Mouse (Mus musculus): ENCODE results near the gene Rpl10-ps3. TPM values are rescaled to one million over a fixed set of nuclear protein-coding genes. Genes with fewer than 3 reads are reported as not detected.
A peak's percentile ranks its signal among the peaks of the same experiment; 100 is the strongest.

Rpl10-ps3 gene
- total and polyA plus RNA-seq, 2 experiments = 37.6 to 91.5 TPM

- H3K4me3 ChIP-seq (ENCODE audit: insufficient read depth, low read depth, low read length) = no peak overlapping the region
- H3K27me3 ChIP-seq (ENCODE audit: control insufficient read depth, insufficient read depth, low read length) = no peaks in the 10 kb centered on the region
- H3K9ac ChIP-seq (ENCODE audit: low read depth, low read length) = no peak overlapping the region
- no peaks in the 10 kb centered on the region for H3K4me1 ChIP-seq (ENCODE audit: control insufficient read depth, insufficient read depth, low read length)
- no peak overlapping the region for H3K27ac ChIP-seq (replicated peaks; ENCODE audit: insufficient read depth, low read depth, low read length)
- WGBS = 84% methylated on average over 3 of the region's 3 CpGs
- no peak for DNase-seq (ENCODE audit: extremely low read depth, low read depth, low spot score)
- TF ChIP-seq POLR2A (IDR thresholded peaks at IDR 0.05; ENCODE audit: extremely low read depth, insufficient read depth, low read length) = no peak
- no peak for TF ChIP-seq CTCF (IDR thresholded peaks at IDR 0.05; ENCODE audit: low read depth, low read length)
- H3K36me3 ChIP-seq (ENCODE audit: control insufficient read depth, insufficient read depth, low read length) = no peaks in the 10 kb centered on the region
- no peaks in the 10 kb centered on the region for H3K79me2 ChIP-seq (ENCODE audit: control insufficient read depth, insufficient read depth, low read length)
Observed at GRCm38 (mm10) chr9:50349156-50349555, 4.4 kb upstream of the Rpl10-ps3 start.

- H3K79me2 ChIP-seq (ENCODE audit: control insufficient read depth, insufficient read depth, low read length) = no peaks in the 10 kb centered on the region
- DNase-seq (ENCODE audit: extremely low read depth, low read depth, low spot score) = no peak
- no peaks in the 10 kb centered on the region for H3K36me3 ChIP-seq (ENCODE audit: control insufficient read depth, insufficient read depth, low read length)
- H3K27me3 ChIP-seq (ENCODE audit: control insufficient read depth, insufficient read depth, low read length) = no peaks in the 10 kb centered on the region
- no peak overlapping the region for H3K27ac ChIP-seq (replicated peaks; ENCODE audit: insufficient read depth, low read depth, low read length)
- TF ChIP-seq POLR2A (IDR thresholded peaks at IDR 0.05; ENCODE audit: extremely low read depth, insufficient read depth, low read length) (no peak), CTCF (IDR thresholded peaks at IDR 0.05; ENCODE audit: low read depth, low read length) (no peak)
- no peak overlapping the region for H3K4me3 ChIP-seq (ENCODE audit: insufficient read depth, low read depth, low read length)
- WGBS = 82% methylated on average over 10 of the region's 10 CpGs
- no peak overlapping the region for H3K9ac ChIP-seq (ENCODE audit: low read depth, low read length)
- no peaks in the 10 kb centered on the region for H3K4me1 ChIP-seq (ENCODE audit: control insufficient read depth, insufficient read depth, low read length)
Observed at GRCm38 (mm10) chr9:50348256-50348655, 3.5 kb upstream of the Rpl10-ps3 start.

DNA sequence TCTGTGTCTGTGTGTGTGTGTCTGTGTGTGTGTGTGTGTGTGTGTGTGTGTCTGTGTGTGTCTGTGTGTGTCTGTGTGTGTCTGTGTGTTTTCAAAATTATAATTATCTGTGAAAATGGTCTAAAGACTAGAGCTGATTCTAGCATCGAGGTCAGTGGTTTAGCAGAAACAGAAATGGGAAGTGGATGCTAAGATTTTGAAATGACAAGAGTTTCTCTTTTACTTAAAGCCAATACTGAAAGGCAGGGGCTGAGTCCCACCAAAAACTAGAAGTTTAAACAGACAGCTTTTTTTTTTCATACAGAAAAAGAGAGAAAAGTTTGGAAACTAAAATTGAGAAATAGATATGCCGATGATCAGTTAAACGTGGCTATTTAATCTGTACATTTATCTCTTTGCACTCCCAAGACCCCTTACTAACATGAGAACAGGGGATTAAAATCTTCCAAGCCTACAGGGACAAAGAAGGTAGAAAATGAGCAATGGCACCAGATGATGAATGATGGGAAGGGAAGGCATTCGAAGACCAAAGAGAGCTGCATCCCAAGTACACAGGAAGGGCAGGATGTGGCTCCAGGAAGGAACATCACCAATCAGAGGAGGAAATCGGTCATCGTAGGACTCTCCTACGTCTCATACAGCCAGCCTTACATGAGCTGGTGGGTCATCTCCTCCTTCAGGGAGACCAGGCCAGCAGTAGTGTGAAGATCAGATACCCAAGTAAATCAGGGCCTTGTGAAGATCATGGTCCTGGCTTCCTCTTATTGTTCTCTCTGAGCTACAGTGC is 9.0 kb downstream of the Rpl10-ps3 start:
- Histone ChIP-seq H3K27ac (replicated peaks; ENCODE audit: insufficient read depth, low read depth, low read length) (no peak overlapping the region), H3K27me3 (ENCODE audit: control insufficient read depth, insufficient read depth, low read length) (no peaks in the 10 kb centered on the region), H3K36me3 (ENCODE audit: control insufficient read depth, insufficient read depth, low read length) (no peaks in the 10 kb centered on the region), H3K79me2 (ENCODE audit: control insufficient read depth, insufficient read depth, low read length) (no peaks in the 10 kb centered on the region), H3K4me3 (ENCODE audit: insufficient read depth, low read depth, low read length) (no peak overlapping the region), H3K4me1 (ENCODE audit: control insufficient read depth, insufficient read depth, low read length) (no peaks in the 10 kb centered on the region), H3K9ac (ENCODE audit: low read depth, low read length) (no peak overlapping the region)
- DNase-seq (ENCODE audit: extremely low read depth, low read depth, low spot score) = no peak
- TF ChIP-seq CTCF (IDR thresholded peaks at IDR 0.05; ENCODE audit: low read depth, low read length) (no peak), POLR2A (IDR thresholded peaks at IDR 0.05; ENCODE audit: extremely low read depth, insufficient read depth, low read length) (no peak)
- WGBS = 72% methylated on average over 7 of the region's 7 CpGs

DNA sequence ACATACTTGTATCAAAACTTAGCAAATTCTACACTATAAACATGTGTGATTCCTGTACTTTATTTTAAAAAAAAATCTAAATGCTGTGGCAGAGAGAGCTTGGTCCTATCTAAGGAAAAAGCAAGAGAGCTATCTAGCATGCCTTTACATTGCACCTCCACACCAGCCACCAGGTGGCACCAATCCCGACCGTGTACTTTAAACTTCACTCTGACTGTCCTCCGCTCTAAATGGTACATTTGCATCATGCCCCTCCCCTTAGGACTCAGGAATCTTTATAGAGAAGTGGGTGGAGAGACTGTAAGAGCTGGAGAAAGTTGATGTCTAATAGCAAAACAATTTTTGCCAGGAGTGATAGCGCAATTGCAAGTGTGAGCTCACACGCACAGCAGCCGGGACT is 11.4 kb downstream of the Rpl10-ps3 start:
- Histone ChIP-seq H3K79me2 (ENCODE audit: control insufficient read depth, insufficient read depth, low read length) (no peaks in the 10 kb centered on the region), H3K27me3 (ENCODE audit: control insufficient read depth, insufficient read depth, low read length) (no peaks in the 10 kb centered on the region), H3K27ac (replicated peaks; ENCODE audit: insufficient read depth, low read depth, low read length) (no peak overlapping the region), H3K9ac (ENCODE audit: low read depth, low read length) (no peak overlapping the region), H3K4me1 (ENCODE audit: control insufficient read depth, insufficient read depth, low read length) (no peaks in the 10 kb centered on the region), H3K36me3 (ENCODE audit: control insufficient read depth, insufficient read depth, low read length) (no peaks in the 10 kb centered on the region), H3K4me3 (ENCODE audit: insufficient read depth, low read depth, low read length) (no peak overlapping the region)
- peak; percentile 9 for DNase-seq (ENCODE audit: extremely low read depth, low read depth, low spot score)
- TF ChIP-seq CTCF (IDR thresholded peaks at IDR 0.05; ENCODE audit: low read depth, low read length) = peak; percentile 64; the same call in 1 of the 2 replicates
- no peak for TF ChIP-seq POLR2A (IDR thresholded peaks at IDR 0.05; ENCODE audit: extremely low read depth, insufficient read depth, low read length)
- 37% methylated on average over 6 of the region's 6 CpGs for WGBS

DNA sequence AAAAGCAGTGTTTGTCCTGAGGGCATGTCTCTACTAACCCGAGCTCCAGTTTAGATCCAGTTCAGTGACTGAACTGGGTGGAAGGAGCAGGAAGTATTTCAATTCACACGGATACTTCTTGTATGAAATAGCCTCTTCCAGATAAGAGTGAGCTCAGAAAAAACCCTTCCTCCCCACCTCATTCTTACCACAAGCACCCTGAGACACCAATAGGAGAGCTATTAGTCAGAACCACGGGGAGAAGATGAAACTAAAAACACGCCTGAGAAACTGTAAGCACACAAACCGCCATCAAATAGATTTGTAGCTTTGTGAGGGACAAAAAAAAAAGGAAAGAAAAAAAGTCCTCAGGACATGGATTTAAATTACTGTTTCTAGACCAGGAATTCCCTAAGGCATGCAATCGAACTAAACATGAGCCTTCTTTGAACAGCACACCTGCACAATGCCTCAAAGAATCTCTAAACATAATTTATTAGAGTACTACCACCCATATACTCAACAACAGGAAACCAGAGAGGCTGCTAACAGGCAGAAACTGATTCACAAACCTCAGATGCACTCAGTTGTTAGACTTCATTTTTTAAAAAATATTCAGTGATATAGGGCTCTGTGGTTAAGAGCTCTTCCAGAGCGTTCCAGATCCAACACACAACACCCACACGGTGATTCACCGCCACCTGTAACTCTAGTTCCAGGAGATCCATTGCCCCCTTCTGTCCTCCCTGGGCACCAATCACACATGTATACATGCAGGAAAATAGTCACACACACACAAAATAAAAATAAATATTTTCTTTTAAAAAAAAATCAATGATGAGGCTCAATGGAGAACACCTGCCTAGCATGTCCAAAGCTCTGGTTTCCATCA is 20.2 kb downstream of the Rpl10-ps3 start:
- Histone ChIP-seq H3K27me3 (ENCODE audit: control insufficient read depth, insufficient read depth, low read length) (no peaks in the 10 kb centered on the region), H3K9ac (ENCODE audit: low read depth, low read length) (no peak overlapping the region), H3K27ac (replicated peaks; ENCODE audit: insufficient read depth, low read depth, low read length) (no peak overlapping the region), H3K4me1 (ENCODE audit: control insufficient read depth, insufficient read depth, low read length) (no peaks in the 10 kb centered on the region), H3K36me3 (ENCODE audit: control insufficient read depth, insufficient read depth, low read length) (no peaks in the 10 kb centered on the region), H3K4me3 (ENCODE audit: insufficient read depth, low read depth, low read length) (no peak overlapping the region), H3K79me2 (ENCODE audit: control insufficient read depth, insufficient read depth, low read length) (no peaks in the 10 kb centered on the region)
- 84% methylated on average over 9 of the region's 9 CpGs for WGBS
- DNase-seq (ENCODE audit: extremely low read depth, low read depth, low spot score) = no peak
- TF ChIP-seq CTCF (IDR thresholded peaks at IDR 0.05; ENCODE audit: low read depth, low read length) = no peak
- TF ChIP-seq POLR2A (IDR thresholded peaks at IDR 0.05; ENCODE audit: extremely low read depth, insufficient read depth, low read length) = no peak
